Mouse (Mus musculus) neutrophil, adult 83 days (primary cell): Measurements from ENCODE around the gene Elmod1. TPM values are rescaled to one million over a fixed set of nuclear protein-coding genes. Genes with fewer than 3 reads are reported as not detected.

Experiments used
- total RNA-seq, 2 experiments: library from RNA; stranded (reverse); gene quantifications; one replicate each; pipeline ENCODE4 v1.2.4; 2023

The Elmod1 gene
- total RNA-seq, result not detected

DNA sequence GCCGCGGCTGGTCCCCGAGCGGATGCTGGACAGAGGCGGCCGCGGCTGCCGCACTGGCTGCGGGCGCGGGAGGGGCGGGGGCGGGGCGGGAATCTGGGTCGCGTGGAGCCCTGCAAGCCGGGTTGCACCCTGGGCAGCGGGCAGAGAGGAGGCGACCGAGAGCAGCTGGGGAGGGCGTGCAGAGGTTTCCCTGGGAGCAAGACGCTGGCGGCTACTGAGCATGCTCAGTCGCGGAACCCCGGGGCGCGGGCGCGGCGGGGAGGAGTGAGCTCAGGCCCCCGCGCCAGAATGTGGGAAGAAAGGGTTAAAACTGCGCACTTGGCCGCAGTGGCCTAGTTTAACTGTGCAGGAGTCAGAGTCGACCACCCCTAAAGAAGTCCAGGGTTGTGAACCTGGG, at the start of gene Elmod1:
Gene Elmod1 (minus strand): TSS at position 180 of the 397 bp plus-strand sequence.

Other genes starting within 250 kb of the Elmod1 start
- not detected for gene Slc35f2, start 203.8 kb downstream of the Elmod1 start, total RNA-seq
- not detected for gene Sln, start 125.1 kb downstream of the Elmod1 start, total RNA-seq
- gene Tnfaip8l3, start 93.1 kb upstream of the Elmod1 start, total RNA-seq, result not detected